Mouse (Mus musculus) cerebellum, adult 2 months (tissue): ENCODE results near the gene Klhl29. TPM values are rescaled to one million over a fixed set of nuclear protein-coding genes. Genes with fewer than 3 reads are reported as not detected.
A peak's percentile ranks its signal among the peaks of the same experiment; 100 is the strongest.

Experiments
- DNase-seq, 2 experiments: peaks; one replicate each; pipeline ENCODE4 v3.0.0; 2021
- H3K27ac ChIP-seq: fragments of 200-500 bp; 2 replicates; pipeline ENCODE4 v1.5.1; 2012; ENCODE audit warnings: low read length, control low read depth, inconsistent platforms; ENCODE audit not compliant: insufficient read depth
- H3K27me3 ChIP-seq: fragments of 200-500 bp; 2 replicates; pipeline ENCODE4 v1.6.1; 2012; ENCODE audit warnings: inconsistent platforms, mild to moderate bottlenecking, low read length, moderate library complexity; ENCODE audit not compliant: control insufficient read depth, insufficient read depth
- H3K4me1 ChIP-seq: fragments of 200-500 bp; 2 replicates; pipeline ENCODE4 v1.6.1; 2011; ENCODE audit warnings: low read length; ENCODE audit not compliant: control insufficient read depth, insufficient read depth
- H3K4me3 ChIP-seq: fragments of 200-500 bp; replicated peaks from 2 replicates; pipeline ENCODE3; 2011; ENCODE audit warnings: mild to moderate bottlenecking, low read depth, low read length, control low read depth; ENCODE audit not compliant: insufficient read depth
- CTCF ChIP-seq: fragments of 200-500 bp; IDR thresholded peaks from 2 replicates; pipeline ENCODE4 v1.5.1; 2011; ENCODE audit warnings: low read depth, mild to moderate bottlenecking, control low read depth, low read length, moderate library complexity, borderline replicate concordance; ENCODE audit not compliant: insufficient read depth
- POLR2A ChIP-seq: fragments of 200-500 bp; IDR thresholded peaks from 2 replicates; pipeline ENCODE4 v1.6.1; 2011; ENCODE audit warnings: low read length, control low read depth, borderline replicate concordance; ENCODE audit not compliant: insufficient read depth
- WGBS: fragments of 180-500 bp; shearing (Covaris S2); methylation state at CpG from one replicate; pipeline ENCODE4 v1.1.7; 2018; 5-methylcytosine and 5-hydroxymethylcytosine counted together
- polyA plus RNA-seq: library from polyadenylated mRNA; depleted of rRNA; stranded (reverse); fragments of >200 nt; gene quantifications from 2 replicates; pipeline ENCODE4 v1.2.3, GENCODE M21; 2012

The Klhl29 gene
- polyA plus RNA-seq, 1 experiment, result 15.2 TPM

- Histone ChIP-seq H3K27ac (no peak overlapping the region), H3K4me3 (peak overlapping the region; percentile 76), H3K4me1 (no peaks in the 10 kb centered on the region), H3K27me3 (no peaks in the 10 kb centered on the region)
- TF ChIP-seq POLR2A (no peak), CTCF (no peak)
- WGBS, result under 1% methylated on average over 42 of the region's 42 CpGs
- DNase-seq, result peak in 1 of 2 experiments; percentile 67
These were observed 1.8 kb downstream of the Klhl29 start for GRCm38 (mm10) chr12:5373641-5374195.

GRCm38 (mm10) chr12:5369396-5369795 lies 6.1 kb downstream of the Klhl29 start:
- TF ChIP-seq POLR2A, result no peak
- no peak for TF ChIP-seq CTCF
- no peak for DNase-seq
- H3K4me3 ChIP-seq, result no peak overlapping the region
- H3K27ac ChIP-seq, result no peak overlapping the region
- no peaks in the 10 kb centered on the region for H3K4me1 ChIP-seq
- H3K27me3 ChIP-seq, result no peaks in the 10 kb centered on the region
- WGBS, result 95% methylated on average over 4 of the region's 4 CpGs

- DNase-seq, result no peak
- Histone ChIP-seq H3K27ac (no peak overlapping the region), H3K4me1 (0 out of 2 replicates have a peak, but pooled peaks cover 2% of the 10 kb centered on the region), H3K4me3 (no peak overlapping the region), H3K27me3 (no peaks in the 10 kb centered on the region)
- 89% methylated on average over 3 of the region's 3 CpGs for WGBS
- TF ChIP-seq POLR2A (no peak), CTCF (no peak)
These were observed 10.6 kb downstream of the Klhl29 start for GRCm38 (mm10) chr12:5364836-5365235.

- no peak for TF ChIP-seq CTCF
- TF ChIP-seq POLR2A, result no peak
- 68% methylated on average over 17 of the region's 17 CpGs for WGBS
- H3K27ac ChIP-seq, result no peak overlapping the region
- H3K27me3 ChIP-seq, result no peaks in the 10 kb centered on the region
- H3K4me3 ChIP-seq, result no peak overlapping the region
- no peak for DNase-seq
- peaks cover 2% of the 10 kb centered on the region; the same call in 1 of the 2 replicates for H3K4me1 ChIP-seq
These were observed 11.4 kb downstream of the Klhl29 start for GRCm38 (mm10) chr12:5363961-5364634.

- H3K27me3 ChIP-seq, result no peaks in the 10 kb centered on the region
- WGBS, result 43% methylated on average over 5 of the region's 5 CpGs
- no peak overlapping the region for H3K4me3 ChIP-seq
- no peaks in the 10 kb centered on the region; the same call in 1 of the 2 replicates for H3K4me1 ChIP-seq
- H3K27ac ChIP-seq, result no peak overlapping the region
- no peak for TF ChIP-seq POLR2A
- no peak for TF ChIP-seq CTCF
- peak; percentile 35 to 36 for DNase-seq
These were observed 16.4 kb downstream of the Klhl29 start for GRCm38 (mm10) chr12:5359065-5359464.

- Histone ChIP-seq H3K27ac (no peak overlapping the region), H3K27me3 (no peaks in the 10 kb centered on the region), H3K4me3 (no peak overlapping the region), H3K4me1 (no peaks in the 10 kb centered on the region; the same call in 1 of the 2 replicates)
- TF ChIP-seq POLR2A, result no peak
- no peak for TF ChIP-seq CTCF
- DNase-seq, result no peak
- 73% methylated on average over 6 of the region's 6 CpGs for WGBS
These were observed 17.0 kb downstream of the Klhl29 start for GRCm38 (mm10) chr12:5358497-5358896.

GRCm38 (mm10) chr12:5353416-5353815 lies 22.1 kb downstream of the Klhl29 start:
- TF ChIP-seq CTCF, result no peak
- TF ChIP-seq POLR2A, result no peak
- H3K4me1 ChIP-seq, result peaks cover 6% of the 10 kb centered on the region
- DNase-seq, result no peak
- H3K4me3 ChIP-seq, result no peak overlapping the region
- WGBS, result 81% methylated on average over 9 of the region's 9 CpGs
- H3K27ac ChIP-seq, result no peak overlapping the region
- H3K27me3 ChIP-seq, result no peaks in the 10 kb centered on the region

GRCm38 (mm10) chr12:5352771-5353170 lies 22.7 kb downstream of the Klhl29 start:
- WGBS, result 97% methylated on average over 8 of the region's 8 CpGs
- no peak overlapping the region for H3K27ac ChIP-seq

More at GRCm38 (mm10) chr12:5352771-5353170, 22.7 kb downstream of the Klhl29 start:
- no peak for TF ChIP-seq POLR2A
- Histone ChIP-seq H3K27me3 (no peaks in the 10 kb centered on the region), H3K4me1 (peaks cover 6% of the 10 kb centered on the region), H3K4me3 (no peak overlapping the region)
- DNase-seq, result no peak
